Mouse (Mus musculus) gastrocnemius, adult 2 months (tissue): ENCODE measurements at regions not wholly inside any gene's neighbourhood (a gene's known extent, or its start where the extent isn't known, plus 50 kb on each side); places are given as distances from the start of the nearest gene placed in this dataset.

ENCODE experiments used
- DNase-seq: peaks from one replicate; pipeline ENCODE4 v3.0.0; 2022
- H3K27ac ChIP-seq: fragments of 200-600 bp; 2 replicates; pipeline ENCODE4 v1.8.1; 2022; ENCODE audit warnings: mild to moderate bottlenecking
- H3K4me3 ChIP-seq: fragments of 200-600 bp; 2 replicates; pipeline ENCODE4 v1.8.1; 2022; ENCODE audit warnings: mild to moderate bottlenecking, moderate library complexity
- CTCF ChIP-seq: fragments of 200-600 bp; IDR thresholded peaks from 2 replicates; pipeline ENCODE4 v1.8.1; 2022; ENCODE audit warnings: antibody characterized with exemption, mild to moderate bottlenecking, moderate library complexity
- intact Hi-C: fragments of 180-260 bp; cut with DNase I; formaldehyde crosslinking; loops from one replicate; pipeline ENCODE4 v1.15.1; 2025

DNA sequence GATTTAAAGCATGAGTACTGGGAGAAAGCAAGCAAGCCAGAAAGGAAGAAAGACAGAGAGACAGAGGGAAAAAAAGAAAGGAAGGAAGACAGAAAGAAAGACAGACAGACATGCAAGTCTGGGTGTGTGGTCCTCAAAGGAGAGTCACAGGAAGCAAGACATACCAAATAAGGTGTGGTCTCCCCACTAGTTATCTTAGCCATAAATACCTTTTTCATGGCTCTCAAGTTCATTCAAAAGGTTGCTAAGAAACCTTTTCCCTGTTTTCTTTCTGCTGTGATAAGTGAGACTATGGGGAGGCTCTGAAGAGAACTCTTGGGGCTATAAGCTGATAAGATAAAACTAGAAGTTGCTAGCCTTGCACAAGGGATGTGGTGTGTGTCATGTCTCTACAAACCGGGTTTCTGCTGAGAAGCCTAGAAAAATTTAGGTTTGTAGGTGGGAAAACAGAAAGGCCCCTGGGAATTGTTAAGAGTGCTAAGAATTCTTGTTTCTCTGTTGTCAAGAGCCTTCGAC, 126.5 kb upstream of the Akirin2 start:
- Histone ChIP-seq H3K4me3 (no peak overlapping the region), H3K27ac (no peak overlapping the region)
- no peak for DNase-seq
- TF ChIP-seq CTCF: no peak
- intact Hi-C loops: no loop called here

DNA sequence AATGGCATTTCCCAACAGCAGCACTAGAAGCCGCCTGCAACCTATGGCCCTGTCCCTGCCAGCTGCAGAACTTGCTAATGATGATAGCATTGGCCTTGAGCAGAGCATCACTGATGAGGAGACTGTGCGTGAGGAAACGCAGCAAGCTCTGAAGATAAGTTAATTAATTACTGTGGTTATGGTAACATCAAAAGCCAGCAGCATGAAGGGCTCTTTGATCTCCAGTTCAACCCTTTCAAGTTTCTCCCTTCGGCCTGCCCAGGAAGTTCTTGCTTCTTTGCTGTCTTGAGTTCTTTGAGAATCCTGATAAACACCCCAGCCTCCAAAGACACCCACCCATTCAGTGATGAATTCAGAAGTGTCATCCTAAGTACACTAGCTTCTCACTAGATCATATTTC, 121.7 kb upstream of the Akirin2 start:
- intact Hi-C loops: no loop called here
- no peak for DNase-seq
- Histone ChIP-seq H3K27ac (no peak overlapping the region), H3K4me3 (no peak overlapping the region)
- TF ChIP-seq CTCF: no peak

DNA sequence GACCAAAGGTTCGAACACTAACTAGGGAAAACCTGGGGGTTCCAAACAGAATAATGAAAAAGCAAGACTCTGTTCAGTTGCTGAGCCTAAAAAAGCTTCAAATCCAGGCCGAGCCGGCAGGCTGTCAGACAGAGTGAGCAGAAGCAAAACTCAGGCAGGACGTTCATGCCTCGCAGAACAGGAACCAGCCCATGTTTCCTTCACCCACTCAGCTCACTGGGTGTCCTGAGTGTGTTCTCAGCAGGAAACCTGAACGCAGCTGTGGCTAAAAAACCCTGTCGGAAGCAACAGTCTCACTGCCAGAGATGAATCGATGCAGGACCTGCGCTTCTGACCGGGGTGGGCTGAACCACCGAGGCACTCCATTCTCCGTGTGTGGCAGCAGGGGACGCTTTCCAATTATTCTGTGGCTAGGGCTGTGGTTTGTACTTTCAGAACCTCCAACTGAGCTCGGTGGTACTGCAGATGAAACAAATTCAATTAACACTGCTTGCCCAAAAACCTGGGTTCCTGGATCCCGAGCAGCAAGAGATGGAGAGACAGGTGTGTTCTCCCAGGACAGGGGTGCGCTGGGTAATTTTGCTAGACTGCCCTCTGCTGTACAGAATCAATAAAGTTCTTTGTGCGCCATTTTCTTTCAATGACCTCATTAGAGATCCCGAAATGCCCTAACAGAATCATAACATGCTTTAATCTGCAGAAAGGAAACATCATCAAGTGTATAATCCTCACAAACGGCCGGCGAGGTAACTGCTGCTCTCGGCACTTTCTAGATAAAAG, 121.1 kb upstream of the Akirin2 start:
- no peak for TF ChIP-seq CTCF
- peak; percentile 22 for DNase-seq
- intact Hi-C loops: no loop called here
- peak overlapping the region; percentile 40; the same call in 1 of the 2 replicates for H3K4me3 ChIP-seq
- no peak overlapping the region for H3K27ac ChIP-seq

DNA sequence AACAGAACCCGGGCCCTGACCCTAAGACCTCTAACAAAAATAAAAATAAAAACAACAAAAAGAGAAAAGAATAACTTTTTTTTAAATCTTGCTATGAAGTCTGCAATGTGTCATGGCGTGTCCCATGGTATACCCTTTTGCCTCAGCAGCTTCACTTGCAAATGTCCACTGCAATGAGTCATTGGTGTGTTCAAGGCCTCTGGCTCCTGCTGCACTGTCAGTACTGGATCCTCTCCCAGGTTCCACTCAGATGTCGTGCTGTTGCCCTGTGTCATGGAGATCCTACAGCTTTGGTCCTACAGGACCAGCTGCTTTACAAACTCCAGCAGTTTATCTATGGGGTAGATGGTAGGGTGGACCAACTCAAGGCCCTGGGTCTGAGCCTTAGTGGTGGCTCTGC, 113.4 kb upstream of the Akirin2 start:
- DNase-seq: no peak
- no peak for TF ChIP-seq CTCF
- H3K27ac ChIP-seq: no peak overlapping the region
- intact Hi-C loops: no loop called here
- no peak overlapping the region for H3K4me3 ChIP-seq

DNA sequence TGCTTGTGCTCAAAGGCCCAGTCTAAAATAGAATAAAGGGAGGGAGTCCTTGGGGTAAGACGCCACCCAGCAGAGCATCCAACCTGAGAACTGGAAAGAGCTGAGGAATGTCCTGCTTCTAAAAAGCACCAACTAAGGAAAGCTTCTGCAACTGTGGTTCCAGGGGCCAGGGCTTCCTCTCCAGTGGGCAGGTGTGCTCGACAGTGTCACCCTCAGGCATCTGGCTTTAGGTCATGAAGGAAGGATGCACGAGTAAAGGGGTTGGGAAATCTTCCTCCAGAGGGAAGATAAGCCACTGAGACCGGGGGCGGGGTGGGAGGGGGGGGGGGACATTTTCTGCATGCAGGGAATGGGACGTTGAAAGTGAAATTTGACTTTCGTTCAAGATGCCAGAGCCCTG, 101.2 kb upstream of the Akirin2 start:
- Histone ChIP-seq H3K4me3 (no peak overlapping the region), H3K27ac (no peak overlapping the region)
- no peak for DNase-seq
- intact Hi-C loops: no loop called here
- TF ChIP-seq CTCF: no peak

DNA sequence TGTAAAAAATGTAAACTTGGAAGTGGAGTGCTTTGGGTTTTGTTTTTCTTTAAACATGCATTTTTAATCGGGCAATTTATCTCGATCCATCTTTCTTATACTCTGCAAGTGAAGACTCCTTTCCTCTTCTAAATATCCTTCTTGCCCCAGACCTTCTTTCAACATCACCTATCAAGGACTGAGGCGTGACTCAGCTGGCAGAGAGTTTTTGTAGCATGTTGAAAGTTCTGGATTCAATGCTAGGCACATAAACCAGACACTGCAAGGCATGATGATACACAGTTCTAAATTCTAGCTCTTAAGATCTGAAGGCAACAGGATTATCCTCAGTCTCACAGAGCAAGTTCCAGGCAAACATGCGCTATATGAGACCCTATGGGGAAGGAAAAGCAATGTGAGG, 88.1 kb upstream of the Akirin2 start:
- no peak for TF ChIP-seq CTCF
- intact Hi-C loops: no loop called here
- DNase-seq: no peak
- Histone ChIP-seq H3K4me3 (no peak overlapping the region), H3K27ac (no peak overlapping the region)

DNA sequence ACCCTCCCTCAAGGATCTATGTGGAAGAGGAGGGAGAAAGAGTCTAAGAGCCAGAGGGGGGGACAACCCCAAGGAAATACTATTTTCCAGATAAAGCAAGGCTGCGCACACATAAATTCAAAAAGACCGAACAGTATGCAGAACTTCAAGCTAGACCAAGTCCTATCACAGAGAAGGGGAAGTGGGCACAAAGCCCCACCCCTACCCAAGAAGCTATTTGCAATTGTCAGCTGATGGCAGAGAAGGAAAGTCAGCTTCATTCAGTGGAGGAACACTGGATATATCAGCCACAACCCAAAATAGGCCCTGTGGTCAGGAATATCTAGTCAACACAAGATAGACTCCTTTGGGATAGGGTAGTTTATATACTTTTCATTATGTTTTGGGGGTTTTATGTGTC, 84.9 kb upstream of the Akirin2 start:
- no peak for TF ChIP-seq CTCF
- Histone ChIP-seq H3K4me3 (no peak overlapping the region), H3K27ac (no peak overlapping the region)
- DNase-seq: no peak
- intact Hi-C loops: no loop called here

DNA sequence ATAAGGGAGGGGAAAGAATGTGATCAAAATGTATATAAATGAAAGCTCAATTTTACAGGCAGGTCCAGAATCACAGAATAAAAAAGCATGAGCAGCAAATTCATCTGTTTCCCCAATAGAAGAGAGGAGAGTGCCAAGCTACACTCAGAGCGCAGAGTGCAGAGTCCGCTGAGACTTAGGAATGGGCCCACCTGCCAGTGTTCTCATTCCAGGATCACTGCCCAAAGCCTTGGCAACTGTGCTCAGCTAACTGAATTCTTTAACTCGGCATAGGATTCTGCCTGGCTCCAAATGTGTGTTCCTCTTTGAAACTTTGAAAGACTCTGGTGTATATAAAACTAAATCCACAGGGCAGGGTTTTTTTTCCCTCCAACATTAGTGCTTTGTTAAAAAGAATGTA, 84.4 kb upstream of the Akirin2 start:
- TF ChIP-seq CTCF: no peak
- intact Hi-C loops: no loop called here
- Histone ChIP-seq H3K27ac (no peak overlapping the region), H3K4me3 (no peak overlapping the region)
- DNase-seq: peak; percentile 16

DNA sequence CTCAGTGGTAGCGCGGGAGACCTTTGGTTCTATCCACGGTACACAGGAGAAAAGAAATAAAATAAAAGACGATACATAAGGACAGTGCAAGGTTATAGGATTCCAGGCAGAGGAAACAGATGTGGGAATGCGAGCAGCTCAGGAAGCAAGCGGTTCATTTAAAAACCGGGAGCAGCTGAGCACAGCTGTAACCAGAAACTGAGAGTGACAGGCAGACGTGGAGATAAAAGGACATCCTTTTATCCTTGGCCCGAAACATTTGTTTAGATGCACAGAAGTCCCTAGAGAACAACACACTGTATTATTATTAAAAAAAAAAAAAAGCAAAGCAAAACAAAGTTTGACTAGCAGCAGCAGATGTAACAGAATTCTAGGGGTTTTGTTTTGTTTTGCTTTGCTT, 82.6 kb upstream of the Akirin2 start:
- no peak for TF ChIP-seq CTCF
- Histone ChIP-seq H3K4me3 (no peak overlapping the region), H3K27ac (no peak overlapping the region)
- DNase-seq: no peak
- intact Hi-C loops: no loop called here

DNA sequence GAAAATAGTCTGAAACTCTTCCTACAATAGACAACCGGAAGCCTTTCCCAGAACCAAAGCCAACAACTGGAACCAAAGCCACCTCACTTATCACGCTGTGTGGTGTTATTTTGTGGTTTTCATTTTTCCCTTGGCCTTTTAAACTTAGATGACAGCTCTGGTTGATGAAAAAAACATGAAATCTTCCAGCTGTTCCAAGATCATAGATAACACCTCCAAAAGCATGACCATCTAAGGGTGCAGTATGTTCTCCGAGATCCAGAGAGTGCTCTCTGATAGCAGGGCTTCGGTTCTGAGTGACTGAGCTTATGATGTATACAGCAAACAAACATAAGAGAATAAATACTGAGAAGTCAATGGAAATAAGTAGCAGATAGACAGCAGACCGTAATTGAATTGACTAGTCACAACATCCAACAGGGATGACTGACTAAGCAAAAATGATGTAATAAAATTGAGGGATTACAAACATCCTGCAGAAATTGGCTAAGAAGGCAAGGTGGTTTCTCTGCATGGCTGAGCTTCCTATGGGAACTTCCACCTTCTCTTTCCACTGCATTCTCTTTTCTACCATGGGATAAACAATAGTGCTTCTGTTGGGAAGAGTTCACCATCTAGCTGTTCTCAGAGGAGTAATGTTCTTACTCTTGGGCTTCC, 74.8 kb upstream of the Akirin2 start:
- no peak for TF ChIP-seq CTCF
- no peak for DNase-seq
- Histone ChIP-seq H3K27ac (no peak overlapping the region), H3K4me3 (no peak overlapping the region)
- intact Hi-C loops: no loop called here

DNA sequence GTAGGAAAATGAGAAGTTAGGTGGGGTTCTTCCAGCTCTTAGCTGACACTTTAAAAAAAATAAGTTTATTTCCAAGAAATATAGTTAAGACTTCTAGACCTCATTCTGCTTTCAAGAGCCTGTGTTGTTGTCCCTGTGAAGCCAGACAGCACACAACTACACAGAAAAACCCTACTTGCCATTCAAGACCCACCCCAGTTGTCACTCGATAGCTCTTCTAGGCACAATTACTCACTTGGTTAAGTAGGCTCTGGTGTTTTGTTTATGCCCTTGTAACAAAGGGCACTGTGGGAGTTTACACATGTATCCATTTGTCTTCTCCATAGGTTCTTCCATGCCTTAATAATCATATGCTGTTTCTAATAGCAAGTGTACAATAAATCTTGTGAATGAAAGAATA, 66.5 kb upstream of the Akirin2 start:
- no peak overlapping the region for H3K4me3 ChIP-seq
- intact Hi-C loops: no loop called here
- no peak overlapping the region for H3K27ac ChIP-seq
- no peak for DNase-seq
- no peak for TF ChIP-seq CTCF

DNA sequence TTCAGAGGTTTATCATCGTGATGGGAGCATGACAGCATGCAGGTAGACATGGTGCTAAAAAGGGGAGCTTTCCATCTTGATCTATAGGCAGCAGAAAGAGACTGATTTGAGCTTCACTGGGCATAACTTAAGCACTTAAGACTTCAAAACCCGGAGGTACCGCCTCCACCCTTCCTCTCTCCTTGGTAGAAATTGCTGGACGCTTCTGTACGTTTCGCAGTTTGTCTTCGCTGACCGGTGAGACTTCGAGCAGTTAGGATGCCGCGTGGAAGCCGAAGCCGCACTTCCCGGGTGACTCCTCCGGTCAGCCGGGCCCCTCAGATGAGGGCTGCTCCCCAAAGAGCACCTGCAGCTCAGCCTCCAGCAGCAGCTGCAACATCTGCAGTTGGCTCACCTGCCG, 65.2 kb upstream of the Akirin2 start:
- intact Hi-C loops: no loop called here
- Histone ChIP-seq H3K27ac (no peak overlapping the region), H3K4me3 (no peak overlapping the region)
- no peak for TF ChIP-seq CTCF
- no peak for DNase-seq

DNA sequence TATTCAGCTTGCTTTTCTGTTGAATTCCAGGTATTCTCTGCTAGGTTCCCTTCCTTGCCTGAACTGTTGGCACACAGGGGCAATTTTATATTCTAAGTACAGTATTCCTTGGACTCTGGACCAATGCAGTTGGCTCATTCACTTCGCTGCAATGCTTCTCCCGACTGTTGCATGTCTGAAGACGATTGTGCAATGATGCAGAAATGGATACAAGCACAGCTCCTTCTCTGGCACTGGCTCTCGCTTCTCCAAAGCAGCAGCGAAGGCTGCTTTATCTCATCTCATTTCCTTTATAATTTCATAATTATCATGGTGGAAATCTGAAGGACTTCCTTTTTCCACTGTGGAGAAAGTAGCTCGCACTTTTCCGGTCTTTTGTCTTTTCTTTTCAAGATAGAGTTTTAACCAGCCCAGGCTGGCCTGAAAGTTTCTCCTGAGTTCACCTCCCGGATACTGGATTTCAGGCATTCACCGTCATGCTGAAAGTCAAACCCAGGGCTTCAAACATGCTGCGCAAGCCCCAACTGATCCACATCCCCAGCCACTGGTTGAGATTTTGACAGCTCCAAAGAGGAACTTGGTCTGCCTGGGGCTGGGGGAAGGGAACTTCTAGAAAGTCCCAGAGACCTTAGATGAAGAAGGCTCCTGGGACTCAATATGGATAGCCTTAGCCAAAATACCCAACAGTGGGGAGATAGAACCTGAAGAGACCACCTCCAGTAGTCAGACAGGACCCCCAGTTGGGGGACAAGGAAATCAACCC, 55.6 kb upstream of the Akirin2 start:
- intact Hi-C loops: no loop called here
- H3K4me3 ChIP-seq: peak overlapping the region; percentile 30; the same call in 1 of the 2 replicates
- peak overlapping the region; percentile 36 for H3K27ac ChIP-seq
- DNase-seq: peak; percentile 29
- TF ChIP-seq CTCF: no peak
